Mouse (Mus musculus): ENCODE measurements around the gene Xrcc5. TPM values are rescaled to one million over a fixed set of nuclear protein-coding genes. Genes with fewer than 3 reads are reported as not detected.

Xrcc5 gene
- polyA plus RNA-seq, 1 experiment: 87.5 TPM

DNA sequence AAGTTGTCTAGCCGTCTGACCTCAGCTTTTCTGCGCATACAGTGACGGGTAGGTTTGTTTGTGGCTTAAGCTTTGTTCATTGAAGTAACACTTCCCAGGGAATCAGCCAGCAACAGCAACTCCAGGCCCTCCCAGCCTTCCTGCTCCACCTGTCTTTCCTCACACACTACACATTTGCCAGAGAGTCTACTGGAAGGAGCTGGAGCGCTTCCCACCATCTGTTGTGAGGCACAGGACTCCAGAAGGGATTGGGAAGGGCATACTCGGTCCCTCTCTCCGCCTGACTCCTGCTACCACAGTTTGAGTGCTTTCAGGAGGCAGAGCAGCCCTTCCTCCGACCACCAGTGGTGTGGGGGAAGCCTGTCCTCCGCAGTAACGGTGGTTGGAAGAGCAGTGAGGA lies 93.4 kb downstream of the Xrcc5 start:
- Histone ChIP-seq H3K27ac (ENCODE audit: insufficient read depth, low read length) (no peak overlapping the region), H3K36me3 (ENCODE audit: control insufficient read depth, insufficient read depth, low read length, poor library complexity, severe bottlenecking) (no peaks in the 10 kb centered on the region; the same call in 1 of the 2 replicates)
- TF ChIP-seq EP300 (IDR thresholded peaks at IDR 0.05; ENCODE audit: insufficient read depth, low read depth, low read length) (no peak), POLR2A (IDR thresholded peaks at IDR 0.05; ENCODE audit: insufficient read depth, low read length) (no peak), CTCF (IDR thresholded peaks at IDR 0.05; ENCODE audit: low read depth, low read length) (no peak)

GRCm38 (mm10) chr1:72401331-72402069 lies 94.3 kb downstream of the Xrcc5 start:
- H3K4me3 ChIP-seq (ENCODE audit: low read depth, low read length): no peak overlapping the region
- no peak overlapping the region for H3K9ac ChIP-seq (ENCODE audit: low read depth, poor library complexity, severe bottlenecking)
- TF ChIP-seq EP300 (IDR thresholded peaks at IDR 0.05; ENCODE audit: insufficient read depth, low read depth, low read length) (no peak), CTCF (IDR thresholded peaks at IDR 0.05; ENCODE audit: low read depth, low read length) (no peak), POLR2A (IDR thresholded peaks at IDR 0.05; ENCODE audit: insufficient read depth, low read length) (no peak)
- no peaks in the 10 kb centered on the region; the same call in 1 of the 2 replicates for H3K36me3 ChIP-seq (ENCODE audit: control insufficient read depth, insufficient read depth, low read length, poor library complexity, severe bottlenecking)
- H3K27me3 ChIP-seq (ENCODE audit: control insufficient read depth, insufficient read depth, low read length, poor library complexity, severe bottlenecking): no peaks in the 10 kb centered on the region
- peaks cover 2% of the 10 kb centered on the region; the same call in 1 of the 2 replicates for H3K9me3 ChIP-seq (replicated peaks; ENCODE audit: control insufficient read depth, insufficient read depth, low read length, poor library complexity, severe bottlenecking)
- no peak overlapping the region for H3K27ac ChIP-seq (ENCODE audit: insufficient read depth, low read length)
- H3K4me1 ChIP-seq (ENCODE audit: control insufficient read depth, insufficient read depth, low read length): no peaks in the 10 kb centered on the region

More for the DNA sequence above, 93.4 kb downstream of the Xrcc5 start:
- Histone ChIP-seq H3K4me1 (ENCODE audit: control insufficient read depth, insufficient read depth, low read length) (no peaks in the 10 kb centered on the region), H3K4me3 (ENCODE audit: low read depth, low read length) (no peak overlapping the region), H3K27me3 (ENCODE audit: control insufficient read depth, insufficient read depth, low read length, poor library complexity, severe bottlenecking) (no peaks in the 10 kb centered on the region), H3K9ac (ENCODE audit: low read depth, poor library complexity, severe bottlenecking) (no peak overlapping the region), H3K9me3 (replicated peaks; ENCODE audit: control insufficient read depth, insufficient read depth, low read length, poor library complexity, severe bottlenecking) (peaks cover 2% of the 10 kb centered on the region; the same call in 1 of the 2 replicates)

DNA sequence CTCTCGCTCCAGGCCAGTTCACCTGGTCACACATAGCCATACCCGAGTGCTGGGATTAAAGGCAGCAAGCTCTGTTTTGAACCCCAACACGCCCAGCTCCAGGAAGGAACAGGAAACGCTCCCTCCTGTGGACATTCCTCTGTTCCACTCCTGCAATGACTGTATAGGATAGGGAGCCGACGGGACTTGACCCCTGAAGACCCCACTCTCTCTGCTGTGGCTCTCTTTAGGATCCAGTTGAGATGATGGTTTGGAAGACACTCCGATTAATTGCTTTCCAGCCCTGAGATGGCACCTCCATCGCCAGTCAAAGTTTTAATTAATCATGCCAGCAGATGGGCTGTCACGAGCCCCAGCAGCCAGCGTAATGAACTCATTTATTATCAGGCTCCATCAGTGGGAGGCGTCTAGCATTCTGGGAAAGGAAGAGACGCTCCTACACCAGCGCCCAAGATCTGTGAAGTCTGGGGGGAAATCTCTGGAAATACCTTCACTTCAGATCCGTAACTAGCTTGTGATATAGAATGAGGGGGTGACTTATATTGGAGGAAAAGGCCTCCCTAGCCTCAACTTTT lies 99.4 kb downstream of the Xrcc5 start:
- no peaks in the 10 kb centered on the region for H3K4me1 ChIP-seq (ENCODE audit: control insufficient read depth, insufficient read depth, low read length)
- TF ChIP-seq EP300 (IDR thresholded peaks at IDR 0.05; ENCODE audit: insufficient read depth, low read depth, low read length) (no peak), POLR2A (IDR thresholded peaks at IDR 0.05; ENCODE audit: insufficient read depth, low read length) (no peak), CTCF (IDR thresholded peaks at IDR 0.05; ENCODE audit: low read depth, low read length) (no peak)
- H3K27me3 ChIP-seq (ENCODE audit: control insufficient read depth, insufficient read depth, low read length, poor library complexity, severe bottlenecking): no peaks in the 10 kb centered on the region
- no peak overlapping the region for H3K27ac ChIP-seq (ENCODE audit: insufficient read depth, low read length)
- H3K4me3 ChIP-seq (ENCODE audit: low read depth, low read length): no peak overlapping the region
- no peaks in the 10 kb centered on the region for H3K9me3 ChIP-seq (replicated peaks; ENCODE audit: control insufficient read depth, insufficient read depth, low read length, poor library complexity, severe bottlenecking)
- H3K36me3 ChIP-seq (ENCODE audit: control insufficient read depth, insufficient read depth, low read length, poor library complexity, severe bottlenecking): no peaks in the 10 kb centered on the region
- H3K9ac ChIP-seq (ENCODE audit: low read depth, poor library complexity, severe bottlenecking): no peak overlapping the region

- Histone ChIP-seq H3K4me1 (ENCODE audit: control insufficient read depth, insufficient read depth, low read length) (no peaks in the 10 kb centered on the region), H3K4me3 (ENCODE audit: low read depth, low read length) (no peak overlapping the region), H3K9ac (ENCODE audit: low read depth, poor library complexity, severe bottlenecking) (no peak overlapping the region), H3K9me3 (replicated peaks; ENCODE audit: control insufficient read depth, insufficient read depth, low read length, poor library complexity, severe bottlenecking) (no peaks in the 10 kb centered on the region), H3K27ac (ENCODE audit: insufficient read depth, low read length) (no peak overlapping the region), H3K27me3 (ENCODE audit: control insufficient read depth, insufficient read depth, low read length, poor library complexity, severe bottlenecking) (no peaks in the 10 kb centered on the region), H3K36me3 (ENCODE audit: control insufficient read depth, insufficient read depth, low read length, poor library complexity, severe bottlenecking) (no peaks in the 10 kb centered on the region)
- no peak for TF ChIP-seq EP300 (IDR thresholded peaks at IDR 0.05; ENCODE audit: insufficient read depth, low read depth, low read length)
- no peak for TF ChIP-seq CTCF (IDR thresholded peaks at IDR 0.05; ENCODE audit: low read depth, low read length)
- no peak for TF ChIP-seq POLR2A (IDR thresholded peaks at IDR 0.05; ENCODE audit: insufficient read depth, low read length)
Measured at GRCm38 (mm10) chr1:72409936-72410335, 102.7 kb downstream of the Xrcc5 start.

DNA sequence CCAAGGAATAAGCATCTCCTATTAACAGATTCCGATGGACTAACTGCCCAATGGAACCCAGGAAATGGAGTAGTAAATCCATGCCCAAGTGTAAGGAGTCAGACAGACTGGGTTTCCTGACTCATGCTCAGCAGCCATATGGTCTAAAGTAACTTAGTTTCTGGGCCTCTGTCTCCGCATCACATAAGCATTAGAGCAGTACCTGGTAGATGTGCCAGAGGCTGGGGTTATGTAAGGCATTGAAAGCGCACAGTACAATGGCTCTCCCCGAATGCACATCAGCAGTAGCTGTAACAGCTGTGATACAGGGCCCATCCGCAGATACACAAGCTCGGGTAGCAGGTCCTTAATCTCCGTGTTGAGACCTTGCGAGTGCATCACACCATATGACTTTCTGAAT lies 103.9 kb downstream of the Xrcc5 start:
- no peak overlapping the region for H3K27ac ChIP-seq (ENCODE audit: insufficient read depth, low read length)
- H3K9ac ChIP-seq (ENCODE audit: low read depth, poor library complexity, severe bottlenecking): no peak overlapping the region
- no peak overlapping the region for H3K4me3 ChIP-seq (ENCODE audit: low read depth, low read length)
- TF ChIP-seq EP300 (IDR thresholded peaks at IDR 0.05; ENCODE audit: insufficient read depth, low read depth, low read length): no peak
- no peaks in the 10 kb centered on the region for H3K36me3 ChIP-seq (ENCODE audit: control insufficient read depth, insufficient read depth, low read length, poor library complexity, severe bottlenecking)
- no peaks in the 10 kb centered on the region for H3K4me1 ChIP-seq (ENCODE audit: control insufficient read depth, insufficient read depth, low read length)
- H3K27me3 ChIP-seq (ENCODE audit: control insufficient read depth, insufficient read depth, low read length, poor library complexity, severe bottlenecking): no peaks in the 10 kb centered on the region
- no peaks in the 10 kb centered on the region for H3K9me3 ChIP-seq (replicated peaks; ENCODE audit: control insufficient read depth, insufficient read depth, low read length, poor library complexity, severe bottlenecking)

DNA sequence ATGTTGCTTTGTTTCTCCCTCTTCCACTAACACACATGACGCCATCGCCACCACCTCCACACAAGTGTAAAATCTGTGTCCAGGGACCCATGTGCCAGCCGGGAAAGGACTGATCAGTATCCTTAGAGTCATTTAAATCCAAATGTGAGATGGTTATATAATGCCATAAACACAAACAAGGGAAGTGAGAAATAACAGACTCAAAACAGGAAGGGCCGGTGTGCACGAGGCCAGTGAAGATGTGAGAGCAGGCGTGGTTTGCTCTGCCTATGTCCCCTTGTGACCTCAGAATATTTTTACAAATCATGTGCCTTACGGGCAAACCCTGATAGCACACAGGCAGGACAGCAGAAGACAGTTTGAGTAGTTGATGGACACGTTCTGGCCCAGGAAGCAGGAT lies 106.0 kb downstream of the Xrcc5 start:
- no peaks in the 10 kb centered on the region for H3K4me1 ChIP-seq (ENCODE audit: control insufficient read depth, insufficient read depth, low read length)
- H3K4me3 ChIP-seq (ENCODE audit: low read depth, low read length): no peak overlapping the region
- no peaks in the 10 kb centered on the region for H3K36me3 ChIP-seq (ENCODE audit: control insufficient read depth, insufficient read depth, low read length, poor library complexity, severe bottlenecking)
- no peak overlapping the region for H3K27ac ChIP-seq (ENCODE audit: insufficient read depth, low read length)
- TF ChIP-seq POLR2A (IDR thresholded peaks at IDR 0.05; ENCODE audit: insufficient read depth, low read length) (no peak), CTCF (IDR thresholded peaks at IDR 0.05; ENCODE audit: low read depth, low read length) (no peak), EP300 (IDR thresholded peaks at IDR 0.05; ENCODE audit: insufficient read depth, low read depth, low read length) (no peak)
- H3K27me3 ChIP-seq (ENCODE audit: control insufficient read depth, insufficient read depth, low read length, poor library complexity, severe bottlenecking): no peaks in the 10 kb centered on the region
- no peaks in the 10 kb centered on the region for H3K9me3 ChIP-seq (replicated peaks; ENCODE audit: control insufficient read depth, insufficient read depth, low read length, poor library complexity, severe bottlenecking)
- no peak overlapping the region for H3K9ac ChIP-seq (ENCODE audit: low read depth, poor library complexity, severe bottlenecking)
